Mouse (Mus musculus) layer of hippocampus, postnatal 14 days (tissue): Measurements from ENCODE around the gene Ropn1. TPM values are rescaled to one million over a fixed set of nuclear protein-coding genes. Genes with fewer than 3 reads are reported as not detected.
"Not testable (repeated sequence)": the region's sequence is repeated elsewhere in the genome, so short reads cannot be mapped to it uniquely, and the experiment has no call there.

Experiments
- DNase-seq, 2 experiments: peaks; one replicate each; pipeline ENCODE4 v3.0.0; 2021 to 2022; ENCODE audit warnings: low spot score in 2 of 2, mixed read lengths in 1 of 2
- total RNA-seq, 2 experiments: library from RNA; stranded (reverse); gene quantifications; 2 replicates each; pipeline ENCODE4 v1.2.3; 2021

Ropn1 gene
- total RNA-seq, 2 experiments from 2014 or later: not detected

DNA sequence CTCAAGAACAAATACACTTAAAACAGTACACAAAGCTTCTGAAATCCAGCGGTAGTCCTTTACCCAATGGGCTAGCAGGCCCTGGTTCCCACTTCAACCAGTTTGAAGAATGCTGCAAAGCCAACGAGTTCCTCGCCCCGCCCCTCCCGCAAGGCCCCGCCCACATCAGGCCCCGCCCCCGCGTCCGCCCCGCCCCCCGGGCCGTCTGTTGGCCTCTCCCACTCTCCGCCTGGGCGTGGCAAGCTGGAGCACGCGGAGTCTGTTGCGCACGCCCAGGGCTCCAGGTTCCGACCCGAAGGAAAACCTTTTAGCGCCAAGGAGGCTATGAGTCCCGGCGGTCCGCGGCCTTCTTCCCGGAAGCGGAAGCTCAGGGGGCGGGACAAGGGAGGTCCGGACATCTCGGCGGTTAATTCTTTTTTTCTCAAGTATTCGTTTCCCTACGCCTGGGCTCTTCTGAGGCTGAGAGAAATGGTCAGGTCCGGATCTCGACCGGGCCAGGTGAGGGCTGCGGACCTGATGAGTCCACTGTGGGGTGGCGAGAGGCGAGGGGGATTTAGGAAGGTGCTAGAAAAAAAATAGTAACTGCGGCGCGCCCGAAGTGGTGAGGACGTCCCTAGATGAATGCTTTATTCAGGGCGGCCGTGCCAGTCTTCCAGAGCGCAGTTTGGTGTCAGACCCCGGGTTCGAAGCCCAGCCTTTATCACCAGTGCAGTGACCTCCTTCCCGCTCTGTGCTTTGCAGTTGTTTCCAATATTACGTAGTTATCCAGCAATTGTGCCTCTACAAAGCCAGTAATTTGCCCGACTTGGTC is 40.8 kb downstream of the Ropn1 start, which contains the start of gene Ccdc14:
TSS of gene Ccdc14 (plus strand) at position 283 of the 811 bp plus-strand sequence.
- peak; percentile 76 to 80 for DNase-seq

GRCm38 (mm10) chr16:34691156-34691555 is 41.4 kb downstream of the Ropn1 start:
- no peak for DNase-seq

DNA sequence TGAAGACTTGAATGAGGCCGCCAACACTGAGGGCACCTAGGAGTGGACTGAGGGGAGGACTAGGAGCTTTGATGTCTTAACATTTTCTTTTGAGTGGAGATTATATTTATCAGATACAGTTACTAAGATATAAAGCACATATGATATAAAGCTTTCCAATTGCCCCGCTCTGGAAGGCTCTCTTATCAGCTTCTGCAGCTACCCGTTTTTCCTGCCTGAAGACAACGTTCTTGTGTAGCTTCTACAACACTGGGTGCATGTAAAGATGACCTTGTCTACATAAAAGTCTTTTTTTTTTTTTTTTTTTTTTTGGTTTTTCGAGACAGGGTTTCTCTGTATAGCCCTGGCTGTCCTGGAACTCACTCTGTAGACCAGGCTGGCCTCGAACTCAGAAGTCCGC is 44.8 kb downstream of the Ropn1 start:
- DNase-seq: no peak

DNA sequence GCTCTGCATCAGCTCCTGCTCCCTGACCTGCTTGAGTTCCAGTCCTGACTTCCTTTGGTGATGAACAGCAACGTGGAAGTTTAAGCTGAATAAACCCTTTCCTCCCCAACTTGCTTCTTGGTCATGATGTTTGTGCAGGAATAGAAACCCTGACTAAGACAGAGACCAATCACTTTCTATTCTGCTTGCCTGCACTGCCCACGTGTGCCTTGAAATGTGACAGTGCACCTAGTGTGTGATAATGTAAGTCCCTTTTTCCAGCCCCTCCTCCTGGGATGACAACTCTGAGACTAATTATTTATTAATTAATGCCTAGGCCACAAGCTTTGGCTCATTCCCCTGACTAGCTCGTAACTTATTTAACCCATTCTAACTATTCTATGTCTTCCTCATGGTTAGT is 49.0 kb downstream of the Ropn1 start:
- not testable (repeated sequence) for DNase-seq

- peak; percentile 66 to 81 for DNase-seq
Observed at GRCm38 (mm10) chr16:34700165-34700827, 50.6 kb downstream of the Ropn1 start.

- no peak for DNase-seq
Observed at GRCm38 (mm10) chr16:34700828-34701216, 51.1 kb downstream of the Ropn1 start.

DNA sequence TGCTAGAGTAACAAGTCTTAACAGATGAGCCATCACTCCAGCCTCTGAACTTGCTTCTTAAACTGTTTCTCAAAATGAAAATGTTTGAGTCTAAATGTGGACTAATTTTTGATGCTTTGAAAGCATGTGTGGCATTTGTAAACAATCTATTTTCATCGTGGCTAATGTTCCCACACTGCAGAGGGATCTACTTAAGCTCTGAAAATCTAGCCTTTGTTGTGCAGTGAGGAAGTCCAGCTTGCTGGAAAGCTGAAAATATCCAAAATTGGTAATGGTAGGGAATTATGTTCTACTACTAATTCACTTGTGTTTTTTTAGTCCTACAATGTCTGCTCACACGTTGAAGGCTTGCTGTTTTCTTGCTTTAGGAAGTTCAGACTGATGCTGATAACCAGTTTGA is 56.3 kb downstream of the Ropn1 start:
- DNase-seq: no peak

DNA sequence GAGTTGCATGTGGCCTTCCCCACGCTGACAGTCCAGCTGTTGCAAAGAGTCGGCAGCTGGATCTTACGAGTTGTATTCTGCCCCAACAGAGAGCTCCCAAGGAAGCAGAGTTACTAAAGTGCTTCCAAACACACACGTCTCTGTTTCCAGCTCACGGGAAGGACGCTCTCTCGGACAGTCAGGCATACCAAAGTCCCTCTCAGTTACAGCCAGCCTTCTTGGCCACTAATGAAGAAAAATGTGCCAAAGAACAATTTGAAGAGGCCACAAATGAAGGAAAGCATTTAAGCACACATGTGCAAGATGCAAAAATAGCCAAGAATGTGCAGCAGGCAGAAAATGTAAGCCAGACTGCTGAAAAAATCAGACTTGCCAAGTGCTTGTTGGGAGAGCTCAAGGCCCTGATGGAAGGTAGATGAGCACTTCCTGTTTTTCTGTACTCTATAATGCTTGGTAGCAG is 56.8 kb downstream of the Ropn1 start:
- DNase-seq: peak in 1 of 2 experiments; percentile 32

DNA sequence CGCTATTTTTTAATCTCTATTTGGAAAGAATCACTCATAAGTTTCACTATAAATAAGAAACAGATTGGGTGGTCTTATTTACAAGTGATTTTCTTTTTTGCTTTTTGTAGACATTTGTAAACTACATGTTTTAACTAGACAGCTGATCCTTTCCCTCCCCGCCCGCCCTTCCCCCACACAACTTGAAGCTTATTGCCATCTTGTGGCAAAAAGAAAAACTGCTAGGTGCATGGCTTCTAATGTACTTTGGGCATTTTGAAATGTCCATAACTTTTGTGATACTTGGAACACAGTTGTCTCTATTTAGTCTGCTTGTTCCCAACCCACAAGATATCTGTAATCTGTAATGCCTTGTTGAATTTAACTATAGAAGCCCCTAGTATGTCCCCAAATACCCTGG is 61.8 kb downstream of the Ropn1 start:
- no peak for DNase-seq

DNA sequence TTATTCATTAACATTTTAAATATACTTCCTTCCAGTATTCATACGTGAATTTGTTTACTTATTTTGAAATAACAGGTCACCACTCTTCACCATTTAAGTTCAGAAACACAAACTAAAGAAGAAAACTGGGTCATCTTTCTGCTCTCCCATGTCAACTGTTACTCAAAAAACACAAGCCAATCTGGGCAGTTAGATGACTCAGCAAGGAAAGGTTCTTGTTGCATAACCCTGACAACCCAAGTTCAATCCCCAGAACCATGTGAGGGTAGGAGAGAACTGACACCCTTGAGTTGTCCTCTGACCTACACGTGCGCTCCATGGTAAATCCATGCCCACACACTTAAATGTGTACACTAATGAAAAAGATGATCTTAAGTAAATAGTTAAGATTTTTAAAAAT is 75.4 kb downstream of the Ropn1 start:
- no peak for DNase-seq

Other genes with a start within 250 kb of the Ropn1 start
- gene Kalrn, start 76.4 kb upstream of the Ropn1 start, total RNA-seq: 100 to 1,000 TPM; 419 to 451 TPM
- gene Ccdc14, start 40.7 kb downstream of the Ropn1 start, total RNA-seq: 1 to 10 TPM; 2.8 to 3.2 TPM
- gene Mylk, start 95.3 kb downstream of the Ropn1 start, total RNA-seq: 10 to 100 TPM; 11.9 to 14.2 TPM